Mouse (Mus musculus) layer of hippocampus, adult 2 months (tissue): ENCODE measurements around the gene Frmd4a. TPM values are rescaled to one million over a fixed set of nuclear protein-coding genes. Genes with fewer than 3 reads are reported as not detected.
A peak's percentile ranks its signal among the peaks of the same experiment; 100 is the strongest.
"Not testable (repeated sequence)": the region's sequence is repeated elsewhere in the genome, so short reads cannot be mapped to it uniquely, and the experiment has no call there.

Source experiments
- DNase-seq, 2 experiments: peaks; one replicate each; pipeline ENCODE4 v3.0.0; 2022; ENCODE audit warnings: low spot score in 2 of 2
- H3K27ac ChIP-seq: fragments of 200-600 bp; 2 replicates; pipeline ENCODE4 v1.8.1; 2022
- H3K4me3 ChIP-seq: fragments of 200-600 bp; 2 replicates; pipeline ENCODE4 v1.8.1; 2022; ENCODE audit warnings: mild to moderate bottlenecking
- CTCF ChIP-seq: fragments of 200-600 bp; conservative IDR thresholded peaks from 2 replicates; pipeline ENCODE4 v1.8.1; 2022; ENCODE audit warnings: antibody characterized with exemption, mild to moderate bottlenecking, moderate library complexity
- total RNA-seq, 2 experiments: library from RNA; stranded (reverse); gene quantifications; 2 replicates each; pipeline ENCODE4 v1.2.3; 2021

Gene Frmd4a
- total RNA-seq, 2 experiments from 2014 or later: 69.1 to 82.3 TPM

- no peak overlapping the region for H3K27ac ChIP-seq
- no peak for DNase-seq
Observed at GRCm38 (mm10) chr2:4591647-4592046, 574.1 kb downstream of the Frmd4a start.

GRCm38 (mm10) chr2:4592666-4593065 lies 575.1 kb downstream of the Frmd4a start:
- TF ChIP-seq CTCF: no peak
- Histone ChIP-seq H3K27ac (no peak overlapping the region; the same call in 1 of the 2 replicates), H3K4me3 (no peak overlapping the region)
- no peak for DNase-seq

More at GRCm38 (mm10) chr2:4591647-4592046, 574.1 kb downstream of the Frmd4a start:
- H3K4me3 ChIP-seq: no peak overlapping the region
- TF ChIP-seq CTCF: no peak

- Histone ChIP-seq H3K27ac (peak overlapping the region; percentile 5; the same call in 1 of the 2 replicates), H3K4me3 (no peak overlapping the region)
- TF ChIP-seq CTCF: no peak
- DNase-seq: peak in 1 of 2 experiments; percentile 19
Observed at GRCm38 (mm10) chr2:4593433-4593832, 575.9 kb downstream of the Frmd4a start.

GRCm38 (mm10) chr2:4593878-4594387 lies 576.4 kb downstream of the Frmd4a start:
- no peak for TF ChIP-seq CTCF
- H3K4me3 ChIP-seq: no peak overlapping the region
- no peak overlapping the region for H3K27ac ChIP-seq
- DNase-seq: no peak

GRCm38 (mm10) chr2:4596992-4597391 lies 579.5 kb downstream of the Frmd4a start:
- DNase-seq: no peak
- H3K4me3 ChIP-seq: no peak overlapping the region
- H3K27ac ChIP-seq: peak overlapping the region; percentile 28
- no peak for TF ChIP-seq CTCF

GRCm38 (mm10) chr2:4601034-4601890 lies 583.7 kb downstream of the Frmd4a start:
- TF ChIP-seq CTCF: peak; percentile 84
- Histone ChIP-seq H3K4me3 (no peak overlapping the region), H3K27ac (peak overlapping the region; percentile 34; the same call in 1 of the 2 replicates)
- DNase-seq: peak; percentile 80 to 82

GRCm38 (mm10) chr2:4603361-4603945 lies 585.9 kb downstream of the Frmd4a start:
- DNase-seq: no peak
- no peak overlapping the region for H3K27ac ChIP-seq
- no peak overlapping the region for H3K4me3 ChIP-seq
- 0 out of 2 replicates have a peak, but pooled peaks have one; percentile 23 for TF ChIP-seq CTCF

- no peak for DNase-seq
- H3K27ac ChIP-seq: no peak overlapping the region
- no peak for TF ChIP-seq CTCF
- no peak overlapping the region for H3K4me3 ChIP-seq
Observed at GRCm38 (mm10) chr2:4606559-4606958, 589.0 kb downstream of the Frmd4a start.

GRCm38 (mm10) chr2:4608253-4608652 lies 590.7 kb downstream of the Frmd4a start:
- Histone ChIP-seq H3K4me3 (no peak overlapping the region), H3K27ac (peak overlapping the region; percentile 46; the same call in 1 of the 2 replicates)
- DNase-seq: no peak
- peak; percentile 37 for TF ChIP-seq CTCF

- TF ChIP-seq CTCF: no peak
- Histone ChIP-seq H3K27ac (no peak overlapping the region), H3K4me3 (no peak overlapping the region)
- DNase-seq: no peak
Observed at GRCm38 (mm10) chr2:4609433-4609832, 591.9 kb downstream of the Frmd4a start.

- Histone ChIP-seq H3K27ac (no peak overlapping the region), H3K4me3 (no peak overlapping the region)
- no peak for DNase-seq
- no peak for TF ChIP-seq CTCF
Observed at GRCm38 (mm10) chr2:4611295-4611694, 593.8 kb downstream of the Frmd4a start.

- no peak for TF ChIP-seq CTCF
- H3K4me3 ChIP-seq: no peak overlapping the region
- H3K27ac ChIP-seq: no peak overlapping the region
Observed at GRCm38 (mm10) chr2:4611704-4612103, 594.2 kb downstream of the Frmd4a start.

GRCm38 (mm10) chr2:4614276-4614929 lies 596.9 kb downstream of the Frmd4a start:
- not testable (repeated sequence) for DNase-seq, H3K4me3 ChIP-seq, H3K27ac ChIP-seq

More at GRCm38 (mm10) chr2:4611704-4612103, 594.2 kb downstream of the Frmd4a start:
- DNase-seq: no peak
